Mouse (Mus musculus) kidney, adult 2 months (tissue): Measurements from ENCODE around the gene Atg7.

Source experiments
- CTCF ChIP-seq: fragments of 200-500 bp; conservative IDR thresholded peaks from 2 replicates; pipeline ENCODE4 v1.5.1; 2011; ENCODE audit warnings: low read depth, mild to moderate bottlenecking, control low read depth, low read length, moderate library complexity, mixed read lengths; ENCODE audit not compliant: insufficient read depth, insufficient read length
- POLR2A ChIP-seq: fragments of 200-500 bp; IDR thresholded peaks from one replicate; pipeline ENCODE4 v1.6.1; 2011; ENCODE audit warnings: low read depth, low read length, control low read depth

GRCm38 (mm10) chr6:114737181-114737580 lies 94.3 kb downstream of the Atg7 start:
- TF ChIP-seq CTCF, result no peak
- no peak for TF ChIP-seq POLR2A
